Mouse (Mus musculus) ovary, postnatal 36 days (tissue): Measurements from ENCODE around the gene Gm9611.
"Not testable (repeated sequence)": the region's sequence is repeated elsewhere in the genome, so short reads cannot be mapped to it uniquely, and the experiment has no call there.

ENCODE experiments used
- DNase-seq: peaks from one replicate; pipeline ENCODE4 v3.0.0; 2022; ENCODE audit warnings: low spot score, mixed read lengths

Gene Gm9611

GRCm38 (mm10) chr14:42297258-42297657, at the start of gene Gm9611:
TSS of gene Gm9611 (minus strand) at chr14:42297358.
- not testable (repeated sequence) for DNase-seq

DNA sequence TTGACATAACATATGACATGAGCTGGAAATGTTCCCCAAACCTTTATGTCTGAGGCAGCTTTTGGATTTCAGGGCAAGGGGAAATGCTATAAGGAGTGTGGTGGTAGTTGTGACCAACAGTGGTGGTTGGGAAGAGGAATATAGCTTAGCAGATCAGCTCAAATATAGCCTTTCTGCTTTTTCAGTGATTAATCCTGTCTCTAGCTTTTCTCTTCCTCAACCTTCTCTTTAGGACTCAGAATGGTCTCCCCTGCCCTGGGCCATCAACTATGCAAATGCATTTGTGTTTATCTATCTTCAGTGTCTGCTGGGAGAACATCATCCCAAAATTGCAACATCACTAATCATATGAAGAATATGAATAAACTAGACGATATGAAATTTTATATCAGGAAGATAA, 12.8 kb upstream of the Gm9611 start, which contains the start of gene Gm7995:
TSS of gene Gm7995 (plus strand) at position 301 of the 400 bp plus-strand sequence.
- not testable (repeated sequence) for DNase-seq

DNA sequence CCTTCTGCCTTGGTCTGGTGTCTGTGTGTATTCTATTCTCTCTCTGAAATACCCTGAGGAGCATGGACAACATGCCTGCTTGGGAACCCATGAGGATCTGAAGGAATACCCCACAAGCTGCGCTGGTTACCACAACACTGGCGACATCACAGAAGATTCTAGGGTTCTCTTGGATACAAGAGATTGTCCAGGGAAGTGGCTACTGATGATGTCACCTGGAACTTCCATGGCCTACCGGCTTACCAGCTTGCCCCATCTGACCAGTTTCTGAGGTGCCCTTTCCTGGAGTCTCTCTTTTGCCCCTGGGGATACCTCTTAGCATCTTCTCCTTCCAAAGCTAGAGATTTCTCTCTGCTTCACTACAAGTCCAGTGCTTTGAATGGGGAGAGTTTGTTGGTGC, 37.2 kb downstream of the Gm9611 start, which contains the start of gene Gm17026:
TSS of gene Gm17026 (minus strand) at position 101 of the 400 bp plus-strand sequence.
- DNase-seq = not testable (repeated sequence)
